Mouse (Mus musculus): ENCODE measurements around the gene Iffo1.

The Iffo1 gene

GRCm38 (mm10) chr6:125192016-125192714 is 47.1 kb downstream of the Iffo1 start:
- peak; percentile 91 for DNase-seq (ENCODE audit: inconsistent ontology term)

GRCm38 (mm10) chr6:125192841-125193240 is 47.8 kb downstream of the Iffo1 start:
- no peak for DNase-seq (ENCODE audit: inconsistent ontology term)

- DNase-seq (ENCODE audit: inconsistent ontology term) = no peak
Observed at GRCm38 (mm10) chr6:125193390-125193789, 48.3 kb downstream of the Iffo1 start.

- DNase-seq (ENCODE audit: inconsistent ontology term) = no peak
Observed at GRCm38 (mm10) chr6:125195541-125196075, 50.6 kb downstream of the Iffo1 start.

- DNase-seq (ENCODE audit: inconsistent ontology term) = no peak
Observed at GRCm38 (mm10) chr6:125196301-125196700, 51.3 kb downstream of the Iffo1 start.

- DNase-seq (ENCODE audit: inconsistent ontology term) = no peak
Observed at GRCm38 (mm10) chr6:125197166-125197565, 52.1 kb downstream of the Iffo1 start.

- no peak for DNase-seq (ENCODE audit: inconsistent ontology term)
Observed at GRCm38 (mm10) chr6:125210436-125210835, 65.4 kb downstream of the Iffo1 start.

Data from Muller cell, postnatal 12 days (primary cell).